Mouse (Mus musculus) limb, embryonic 13.5 days (tissue): ENCODE data around the gene Rasl12. TPM values are rescaled to one million over a fixed set of nuclear protein-coding genes. Genes with fewer than 3 reads are reported as not detected.

Experiments used
- ATAC-seq: fragments of 200-750 bp; cut with Nextera tagmentation; 2 replicates; pipeline ENCODE4 v1.8.0; 2017; ENCODE audit warnings: low read depth, moderate number of reproducible peaks, moderate TSS enrichment; ENCODE audit not compliant: low FRiP score
- H3K27ac ChIP-seq: fragments of 300-500 bp; sonication (generic); 2 replicates; pipeline ENCODE4 v1.5.1; 2015; ENCODE audit warnings: inconsistent platforms, mild to moderate bottlenecking, moderate library complexity
- H3K27me3 ChIP-seq: fragments of 300-500 bp; sonication (generic); 2 replicates; pipeline ENCODE4 v1.6.1; 2015; ENCODE audit warnings: mild to moderate bottlenecking, inconsistent platforms
- H3K36me3 ChIP-seq: fragments of 300-500 bp; sonication (generic); 2 replicates; pipeline ENCODE4 v1.6.1; 2015; ENCODE audit warnings: inconsistent platforms, mild to moderate bottlenecking, moderate library complexity
- H3K4me1 ChIP-seq: fragments of 300-500 bp; sonication (generic); 2 replicates; pipeline ENCODE4 v1.6.1; 2015; ENCODE audit warnings: inconsistent platforms
- H3K4me2 ChIP-seq: fragments of 300-500 bp; sonication (generic); replicated peaks from 2 replicates; pipeline ENCODE4 v1.6.1; 2015; ENCODE audit warnings: inconsistent platforms, mild to moderate bottlenecking, moderate library complexity
- H3K4me3 ChIP-seq: fragments of 300-500 bp; sonication (generic); 2 replicates; pipeline ENCODE4 v1.5.1; 2015; ENCODE audit warnings: moderate library complexity, mild to moderate bottlenecking, inconsistent platforms
- H3K9ac ChIP-seq: fragments of 300-500 bp; sonication (generic); 2 replicates; pipeline ENCODE4 v1.6.1; 2015; ENCODE audit warnings: mild to moderate bottlenecking, inconsistent platforms
- H3K9me3 ChIP-seq: fragments of 300-500 bp; sonication (generic); 2 replicates; pipeline ENCODE4 v1.6.1; 2016; ENCODE audit warnings: inconsistent platforms
- WGBS: fragments of 180-500 bp; shearing (Covaris S2); methylation state at CpG from one replicate; pipeline ENCODE4 v1.1.7; 2015; 5-methylcytosine and 5-hydroxymethylcytosine counted together
- polyA plus RNA-seq: library from polyadenylated mRNA; unstranded; fragments of >200 nt; fragmentation: Nextera tagmentation; extraction: Ambion mirVana; gene quantifications from 2 replicates; pipeline ENCODE4 v1.2.1, GENCODE M21; 2015

Gene Rasl12
- polyA plus RNA-seq, 1 experiment from 2014 or later, result 11.1 TPM

DNA sequence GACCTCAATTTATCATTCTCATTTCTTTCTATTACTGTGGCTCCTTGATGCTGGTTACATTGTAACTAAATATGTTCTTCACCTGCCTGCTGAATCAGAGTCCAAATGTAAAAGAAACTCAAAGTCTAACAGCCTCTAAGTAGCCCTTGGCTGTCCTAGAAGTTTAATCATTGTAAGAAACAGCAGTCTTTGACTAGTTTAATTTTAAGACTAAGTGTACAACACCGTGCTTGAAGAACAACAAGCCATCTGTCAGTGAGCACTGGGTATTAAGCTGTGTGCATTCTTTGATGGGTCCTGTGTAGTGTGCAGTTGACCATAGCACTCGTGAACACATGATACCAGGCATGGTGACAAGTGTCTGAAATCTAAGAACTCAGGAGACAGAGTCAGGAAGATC, 29.2 kb downstream of the Rasl12 start:
- no peak overlapping the region for H3K4me3 ChIP-seq
- no peak for ATAC-seq
- H3K4me2 ChIP-seq, result no peak overlapping the region
- no peak overlapping the region for H3K9ac ChIP-seq
- H3K4me1 ChIP-seq, result 0 out of 2 replicates have a peak, but pooled peaks cover 6% of the 10 kb centered on the region
- H3K36me3 ChIP-seq, result no peaks in the 10 kb centered on the region
- H3K9me3 ChIP-seq, result no peaks in the 10 kb centered on the region
- no peak overlapping the region for H3K27ac ChIP-seq
- H3K27me3 ChIP-seq, result no peaks in the 10 kb centered on the region
- 73% methylated on average over 2 of the region's 2 CpGs for WGBS

DNA sequence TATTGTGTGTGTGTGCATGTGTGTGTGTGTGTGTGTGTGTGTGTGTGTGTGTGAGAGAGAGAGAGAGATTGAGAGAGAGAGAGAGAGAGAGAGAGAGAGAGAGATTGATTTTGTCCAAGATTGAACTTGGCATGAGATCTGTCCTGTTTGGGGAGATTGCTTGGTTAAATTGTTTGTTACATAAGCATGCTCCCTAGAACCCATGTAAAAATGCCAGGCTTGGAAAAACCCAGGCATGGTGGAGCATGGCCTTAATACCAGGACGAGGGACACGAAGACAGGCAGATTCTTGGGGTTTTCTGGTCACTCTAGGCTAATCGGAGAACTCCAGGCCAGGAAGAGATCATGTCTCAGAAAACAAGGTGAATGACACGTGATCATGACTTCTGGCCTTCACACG, 29.7 kb downstream of the Rasl12 start:
- Histone ChIP-seq H3K36me3 (no peaks in the 10 kb centered on the region), H3K9me3 (no peaks in the 10 kb centered on the region), H3K4me2 (no peak overlapping the region), H3K4me3 (no peak overlapping the region), H3K4me1 (0 out of 2 replicates have a peak, but pooled peaks cover 6% of the 10 kb centered on the region), H3K27me3 (no peaks in the 10 kb centered on the region), H3K27ac (no peak overlapping the region), H3K9ac (no peak overlapping the region)
- 80% methylated on average over 5 of the region's 5 CpGs for WGBS
- ATAC-seq, result no peak

DNA sequence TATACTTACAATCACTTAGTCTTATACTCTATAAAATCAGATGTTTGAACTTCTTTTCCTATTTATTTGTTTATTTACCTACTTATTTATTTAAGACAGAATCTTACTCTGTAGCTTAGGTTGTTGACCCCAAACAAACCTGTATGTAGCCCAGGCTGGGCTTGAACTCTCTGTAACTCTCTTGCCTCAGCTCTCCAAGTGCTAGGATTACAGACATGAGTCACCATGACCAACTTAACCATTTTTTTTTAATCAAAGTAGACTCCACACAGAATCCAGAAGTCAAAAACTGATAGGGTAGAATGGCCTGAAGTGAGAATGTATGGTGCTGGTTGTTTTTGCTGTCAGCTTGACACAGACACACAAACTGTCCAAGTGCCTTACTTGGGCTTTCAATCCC, 32.1 kb downstream of the Rasl12 start:
- no peak overlapping the region for H3K27ac ChIP-seq
- H3K4me3 ChIP-seq, result no peak overlapping the region
- no peak overlapping the region for H3K9ac ChIP-seq
- H3K27me3 ChIP-seq, result no peaks in the 10 kb centered on the region
- no peaks in the 10 kb centered on the region for H3K4me1 ChIP-seq
- H3K36me3 ChIP-seq, result no peaks in the 10 kb centered on the region
- no peak overlapping the region for H3K4me2 ChIP-seq
- H3K9me3 ChIP-seq, result no peaks in the 10 kb centered on the region
- no peak for ATAC-seq

DNA sequence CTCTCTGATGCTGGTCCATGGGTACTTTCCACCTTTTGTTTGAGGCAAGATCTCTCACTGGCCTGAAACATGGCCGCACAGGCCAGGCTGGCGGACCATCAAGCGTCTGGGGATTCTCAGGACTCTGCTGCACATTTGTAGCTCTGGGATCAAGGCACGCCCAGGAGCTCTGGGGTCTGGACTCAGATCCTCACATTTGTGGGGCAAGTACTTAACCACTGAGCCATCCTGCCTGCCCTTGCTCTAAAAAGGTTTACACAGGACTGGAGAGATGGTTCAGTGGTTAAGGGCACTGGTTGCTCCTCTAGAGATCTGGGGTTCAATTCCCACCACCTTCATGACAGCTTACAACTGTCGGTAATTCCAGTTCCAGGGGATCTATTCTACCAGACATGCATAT, 32.6 kb downstream of the Rasl12 start:
- Histone ChIP-seq H3K4me2 (no peak overlapping the region), H3K4me1 (no peaks in the 10 kb centered on the region), H3K9ac (no peak overlapping the region), H3K27me3 (no peaks in the 10 kb centered on the region), H3K9me3 (no peaks in the 10 kb centered on the region), H3K27ac (no peak overlapping the region), H3K36me3 (no peaks in the 10 kb centered on the region), H3K4me3 (no peak overlapping the region)
- 76% methylated on average over 5 of the region's 5 CpGs for WGBS
- ATAC-seq, result no peak

DNA sequence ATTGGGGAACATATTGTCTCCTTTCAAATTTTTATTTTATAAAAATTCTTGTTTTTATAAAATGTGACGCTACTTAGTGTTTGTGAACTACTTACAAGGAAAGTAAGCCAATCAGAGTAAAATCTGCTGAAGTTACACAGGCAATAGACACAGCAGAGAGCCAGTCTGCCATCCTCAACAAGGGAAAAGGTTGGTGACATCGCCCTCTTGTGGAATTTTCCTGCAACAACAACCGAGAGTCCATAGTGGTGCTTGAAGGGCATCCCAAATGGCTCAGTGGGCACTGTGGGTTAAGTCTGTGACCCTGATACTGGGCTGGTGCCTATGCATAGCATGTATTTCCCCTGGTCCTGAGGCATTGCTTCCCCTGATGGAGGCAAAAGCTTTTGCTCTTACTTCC, 33.9 kb downstream of the Rasl12 start:
- H3K4me2 ChIP-seq, result no peak overlapping the region
- H3K4me3 ChIP-seq, result no peak overlapping the region
- WGBS, result 4% methylated on average over 3 of the region's 3 CpGs
- no peak for ATAC-seq
- peaks cover 5% of the 10 kb centered on the region for H3K4me1 ChIP-seq
- no peak overlapping the region for H3K9ac ChIP-seq
- H3K27ac ChIP-seq, result no peak overlapping the region
- no peaks in the 10 kb centered on the region for H3K27me3 ChIP-seq
- H3K9me3 ChIP-seq, result no peaks in the 10 kb centered on the region
- H3K36me3 ChIP-seq, result no peaks in the 10 kb centered on the region

DNA sequence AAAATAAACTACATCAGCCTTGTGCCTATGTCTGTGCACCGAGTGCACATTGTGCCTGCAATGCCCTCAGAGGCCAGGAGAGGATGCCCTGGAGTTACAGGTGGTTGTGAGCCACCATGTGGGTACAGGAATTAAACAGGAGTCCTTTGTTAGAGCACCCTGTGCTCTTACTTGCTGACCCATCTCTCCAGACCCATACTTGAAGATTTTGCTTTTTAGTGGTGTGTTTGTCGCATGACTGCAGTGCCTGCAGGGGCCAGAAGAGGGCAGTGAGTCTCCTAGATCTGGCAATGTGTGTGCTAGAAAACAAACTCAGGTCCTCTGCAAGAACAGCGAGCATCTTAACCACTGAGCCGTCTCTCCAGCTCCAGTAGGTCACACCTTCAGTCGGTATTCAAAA, 35.8 kb downstream of the Rasl12 start:
- Histone ChIP-seq H3K27ac (no peak overlapping the region), H3K27me3 (no peaks in the 10 kb centered on the region), H3K4me2 (no peak overlapping the region), H3K36me3 (peaks cover 9% of the 10 kb centered on the region), H3K4me3 (no peak overlapping the region), H3K4me1 (peaks cover 5% of the 10 kb centered on the region), H3K9ac (no peak overlapping the region), H3K9me3 (no peaks in the 10 kb centered on the region)
- WGBS, result 64% methylated on average over 5 of the region's 5 CpGs
- no peak for ATAC-seq

DNA sequence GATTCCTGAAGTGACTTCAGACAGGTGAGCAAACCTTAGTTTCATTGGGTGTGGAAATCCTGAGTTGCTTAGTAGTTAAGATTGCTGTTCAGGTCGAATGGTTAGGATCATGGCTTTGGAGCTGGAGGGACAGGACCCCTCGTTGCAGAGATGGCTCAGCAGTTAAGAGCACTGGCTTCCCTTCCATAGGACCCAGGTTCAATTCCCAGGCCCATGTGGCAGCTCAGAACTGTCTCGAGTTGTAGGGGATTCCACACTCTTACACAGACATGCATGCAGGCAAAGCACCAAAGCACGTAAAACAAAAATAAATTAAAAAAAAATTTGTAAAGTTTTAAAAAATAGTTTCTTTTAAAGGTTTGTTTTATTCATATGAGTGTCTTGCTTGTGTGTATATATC, 36.9 kb downstream of the Rasl12 start:
- H3K4me1 ChIP-seq, result peaks cover 5% of the 10 kb centered on the region
- H3K4me2 ChIP-seq, result no peak overlapping the region
- H3K9ac ChIP-seq, result no peak overlapping the region
- H3K4me3 ChIP-seq, result peak overlapping the region; percentile 96
- ATAC-seq, result 0 out of 2 replicates have a peak, but pooled peaks have one; percentile 13
- peaks cover 14% of the 10 kb centered on the region for H3K36me3 ChIP-seq
- no peak overlapping the region for H3K27ac ChIP-seq
- 77% methylated on average over 4 of the region's 4 CpGs for WGBS
- H3K27me3 ChIP-seq, result no peaks in the 10 kb centered on the region
- no peaks in the 10 kb centered on the region for H3K9me3 ChIP-seq

DNA sequence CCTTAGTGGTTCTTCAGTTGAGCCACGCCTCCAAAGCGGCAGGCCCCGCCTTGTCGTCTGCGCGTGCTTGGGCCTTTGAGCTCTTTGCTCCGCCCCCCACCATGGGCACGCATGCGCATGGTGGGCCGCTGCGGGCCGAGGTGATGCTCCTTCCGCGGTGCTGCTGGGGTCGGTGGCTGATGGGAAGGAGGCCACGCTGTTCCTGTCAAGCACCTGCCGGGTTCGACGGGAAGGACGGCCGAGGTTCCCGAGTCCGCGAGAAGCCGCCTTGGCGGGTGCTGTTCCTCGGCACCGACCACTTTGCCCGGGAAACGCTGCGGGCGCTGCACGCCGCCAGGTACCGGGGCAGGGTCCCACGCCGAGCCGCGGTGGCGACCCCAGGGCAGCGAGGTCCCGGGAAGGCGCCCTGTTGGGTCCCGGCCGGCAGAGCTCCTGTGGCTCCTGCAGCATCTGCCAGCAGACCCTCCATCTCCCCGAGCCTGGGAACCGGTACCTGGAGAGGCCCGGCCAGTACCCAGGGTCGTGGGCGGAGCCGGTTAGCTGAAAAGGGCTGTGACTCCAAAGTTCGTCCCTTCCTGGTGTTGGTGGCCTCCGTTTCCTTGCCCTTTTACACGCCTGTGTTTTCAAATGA, 37.5 kb downstream of the Rasl12 start, which contains the start of gene Mtfmt:
Gene Mtfmt, plus strand, starts transcription at position 112 of the 631 bp plus-strand sequence.
- under 1% methylated on average over 54 of the region's 54 CpGs for WGBS
- peak within 1 kb of the TSS; percentile 71 for H3K4me2 ChIP-seq
- H3K36me3 ChIP-seq, result peaks cover 20% of the 10 kb centered on the region
- no peaks in the 10 kb centered on the region for H3K27me3 ChIP-seq
- no peaks in the 10 kb centered on the region for H3K9me3 ChIP-seq
- H3K9ac ChIP-seq, result peak within 1 kb of the TSS; percentile 90
- ATAC-seq, result peak; percentile 91
- H3K27ac ChIP-seq, result no peak within 1 kb of the TSS
- peak within 1 kb of the TSS; percentile 96 for H3K4me3 ChIP-seq
- peaks cover 5% of the 10 kb centered on the region for H3K4me1 ChIP-seq

DNA sequence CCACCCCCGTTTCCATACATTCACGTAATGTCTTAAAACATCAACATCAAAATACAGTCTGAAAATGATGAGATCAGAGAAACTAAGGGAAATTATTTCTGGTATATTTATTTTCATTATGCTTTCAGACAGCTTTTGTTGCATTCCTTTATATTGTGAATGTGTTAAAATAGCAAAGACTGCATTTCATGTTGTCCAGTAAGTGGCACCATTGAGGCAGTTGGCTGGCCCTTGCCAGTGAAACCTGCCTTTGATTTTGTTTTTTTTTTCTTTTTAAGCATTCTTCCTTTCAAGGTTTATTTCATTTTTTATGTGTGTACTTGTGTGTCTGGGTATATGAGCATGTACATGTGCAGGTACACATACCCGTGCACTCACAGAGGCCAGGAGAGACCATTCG, 46.4 kb downstream of the Rasl12 start:
- H3K36me3 ChIP-seq, result peaks cover 76% of the 10 kb centered on the region
- no peak for ATAC-seq
- H3K4me1 ChIP-seq, result no peaks in the 10 kb centered on the region
- H3K9ac ChIP-seq, result no peak overlapping the region
- H3K9me3 ChIP-seq, result no peaks in the 10 kb centered on the region
- no peak overlapping the region for H3K4me3 ChIP-seq
- no peak overlapping the region for H3K27ac ChIP-seq
- H3K27me3 ChIP-seq, result no peaks in the 10 kb centered on the region
- H3K4me2 ChIP-seq, result no peak overlapping the region
- WGBS, result 93% methylated on average over 4 of the region's 4 CpGs

DNA sequence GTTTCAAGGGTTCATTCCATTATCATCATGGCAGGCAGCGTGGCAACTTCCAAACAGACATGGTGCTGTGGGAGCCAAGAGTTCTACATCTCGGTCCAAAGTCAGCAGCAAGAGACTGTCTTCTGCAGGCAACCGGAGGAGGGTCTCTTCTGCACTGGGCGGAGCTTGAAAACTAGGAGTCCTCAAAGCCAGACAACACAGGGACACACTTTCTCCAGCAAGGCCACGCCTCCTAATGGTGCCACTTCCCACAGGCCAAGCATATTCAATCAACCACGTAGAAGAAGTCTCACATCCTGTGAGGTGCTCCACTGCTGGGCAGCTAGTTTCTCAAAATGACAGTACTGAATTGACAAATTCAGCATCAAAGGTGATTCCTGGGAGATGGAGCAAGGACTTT, 49.6 kb downstream of the Rasl12 start:
- 91% methylated on average over 6 of the region's 6 CpGs for WGBS

DNA sequence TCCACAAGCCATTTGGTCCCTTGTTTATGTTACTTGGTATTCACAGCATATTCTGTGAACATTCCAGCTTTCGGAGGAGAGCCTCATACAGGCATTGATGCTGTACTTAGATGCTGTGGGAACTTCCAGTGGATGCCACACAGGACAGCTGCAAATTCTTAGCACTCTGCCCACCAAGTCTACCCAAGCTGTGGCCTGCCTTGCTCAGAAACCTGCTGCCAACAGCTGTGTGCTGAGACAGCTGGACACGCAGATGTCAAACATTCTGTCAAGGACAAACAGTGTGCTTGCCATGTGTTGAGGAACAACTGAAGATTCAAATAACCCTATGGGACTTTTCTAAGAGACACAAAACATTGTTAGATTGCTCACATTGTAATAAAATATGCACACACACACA, 60.7 kb downstream of the Rasl12 start:
- Histone ChIP-seq H3K36me3 (no peaks in the 10 kb centered on the region), H3K4me1 (peaks cover 21% of the 10 kb centered on the region), H3K4me2 (no peak overlapping the region), H3K9ac (no peak overlapping the region), H3K9me3 (no peaks in the 10 kb centered on the region), H3K4me3 (no peak overlapping the region), H3K27me3 (no peaks in the 10 kb centered on the region), H3K27ac (no peak overlapping the region)
- no peak for ATAC-seq
- 83% methylated on average over 2 of the region's 2 CpGs for WGBS

More for the DNA sequence above, 49.6 kb downstream of the Rasl12 start:
- Histone ChIP-seq H3K27ac (no peak overlapping the region), H3K9ac (no peak overlapping the region), H3K27me3 (no peaks in the 10 kb centered on the region), H3K4me3 (no peak overlapping the region), H3K4me1 (no peaks in the 10 kb centered on the region), H3K36me3 (peaks cover 82% of the 10 kb centered on the region), H3K4me2 (no peak overlapping the region), H3K9me3 (no peaks in the 10 kb centered on the region)
- ATAC-seq, result no peak

DNA sequence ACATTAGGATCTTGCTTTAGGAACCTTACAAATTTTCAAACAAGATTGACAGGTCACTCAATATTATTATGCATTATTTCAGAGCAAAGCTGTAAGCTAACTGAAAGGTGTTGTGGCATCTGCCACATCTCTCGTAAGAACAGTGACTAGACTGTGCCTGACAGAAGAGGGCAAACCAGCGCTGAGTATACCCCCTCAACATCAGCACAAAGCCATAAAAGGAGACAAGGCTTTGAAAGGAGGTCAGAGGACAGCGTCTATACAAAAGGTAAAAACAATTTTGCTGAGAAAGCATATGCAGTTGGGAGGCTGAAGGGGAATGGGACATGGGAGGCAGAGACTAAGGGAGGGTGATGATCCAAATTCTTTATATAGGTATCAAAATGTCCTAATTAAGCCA, 61.9 kb downstream of the Rasl12 start:
- H3K27me3 ChIP-seq, result no peaks in the 10 kb centered on the region
- 54% methylated on average over 3 of the region's 3 CpGs for WGBS
- peak; percentile 9; the same call in 1 of the 2 replicates for ATAC-seq
- peak overlapping the region; percentile 80 for H3K4me3 ChIP-seq
- peaks cover under 1% of the 10 kb centered on the region for H3K36me3 ChIP-seq
- no peak overlapping the region for H3K9ac ChIP-seq
- H3K27ac ChIP-seq, result peak overlapping the region; percentile 80; the same call in 1 of the 2 replicates
- H3K4me1 ChIP-seq, result peaks cover 21% of the 10 kb centered on the region
- H3K4me2 ChIP-seq, result peak overlapping the region; percentile 75
- H3K9me3 ChIP-seq, result no peaks in the 10 kb centered on the region
